Mouse (Mus musculus) kidney, postnatal 10 days (tissue): Measurements from ENCODE around the gene Bid.

Experiments
- DNase-seq: peaks from one replicate; pipeline ENCODE4 v3.0.0; 2021; ENCODE audit warnings: mixed read lengths

Gene Bid

GRCm38 (mm10) chr6:120916074-120916971 is at the start of gene Bid:
Gene Bid, minus strand, starts transcription at chr6:120916853.
- peak; percentile 96 for DNase-seq

- DNase-seq = no peak
Observed at GRCm38 (mm10) chr6:120965814-120966213, 49.2 kb upstream of the Bid start.

- no peak for DNase-seq
Observed at GRCm38 (mm10) chr6:120964179-120964578, 47.5 kb upstream of the Bid start.

DNA sequence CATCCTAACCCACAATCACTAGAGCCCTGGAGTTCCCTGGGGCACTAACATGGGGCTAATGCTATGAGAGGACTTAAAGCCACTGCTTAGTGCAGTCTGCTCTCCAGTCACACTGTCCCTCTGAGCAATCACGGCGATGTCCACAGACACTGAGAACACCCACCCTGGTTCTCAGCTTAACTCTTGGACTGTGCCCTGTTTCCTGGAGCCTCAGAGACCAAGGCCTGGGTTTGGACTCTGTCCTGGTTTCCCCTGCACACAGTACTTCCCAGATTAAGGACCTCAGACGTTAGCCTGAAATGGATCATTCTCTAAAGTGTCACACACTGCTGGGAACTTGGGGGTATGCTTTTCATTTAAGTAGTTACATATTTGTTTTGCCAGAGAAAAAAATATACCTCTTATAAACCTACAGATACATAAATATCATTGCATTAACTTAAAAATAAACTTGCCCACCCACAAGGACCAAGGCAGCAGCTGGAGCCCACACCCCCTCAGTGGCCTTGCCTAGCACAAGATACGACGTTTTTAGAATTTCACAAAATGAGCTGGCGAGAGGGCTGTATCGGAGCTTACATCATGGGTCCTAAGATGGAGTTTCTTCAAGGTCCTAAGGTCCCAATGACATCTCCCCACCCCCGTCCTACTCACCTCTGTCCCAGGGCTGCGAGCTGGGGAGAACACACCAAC is 43.8 kb upstream of the Bid start:
- no peak for DNase-seq

DNA sequence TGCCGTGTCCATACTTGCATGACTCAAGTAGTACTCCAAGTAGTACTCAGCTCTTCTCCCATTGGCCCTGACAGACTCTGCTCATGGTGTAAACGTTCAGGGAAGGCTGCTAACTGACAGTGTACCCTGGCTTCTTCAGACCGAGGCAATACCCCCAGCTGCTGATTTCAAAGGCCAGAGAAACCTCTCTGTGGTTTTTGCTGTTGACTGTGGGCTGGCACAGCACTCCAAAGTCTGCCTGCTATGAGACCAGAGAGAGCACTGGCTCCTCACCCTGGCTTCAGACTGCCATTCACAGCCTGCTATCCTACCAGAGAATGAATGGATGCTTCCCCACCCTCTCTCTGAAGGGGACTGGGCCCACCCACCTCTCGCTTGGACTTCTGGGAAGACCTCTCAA is 40.7 kb upstream of the Bid start:
- DNase-seq = no peak

- no peak for DNase-seq
Observed at GRCm38 (mm10) chr6:120956259-120957161, 39.9 kb upstream of the Bid start.

- no peak for DNase-seq
Observed at GRCm38 (mm10) chr6:120955215-120955614, 38.6 kb upstream of the Bid start.

- no peak for DNase-seq
Observed at GRCm38 (mm10) chr6:120954241-120954640, 37.6 kb upstream of the Bid start.

DNA sequence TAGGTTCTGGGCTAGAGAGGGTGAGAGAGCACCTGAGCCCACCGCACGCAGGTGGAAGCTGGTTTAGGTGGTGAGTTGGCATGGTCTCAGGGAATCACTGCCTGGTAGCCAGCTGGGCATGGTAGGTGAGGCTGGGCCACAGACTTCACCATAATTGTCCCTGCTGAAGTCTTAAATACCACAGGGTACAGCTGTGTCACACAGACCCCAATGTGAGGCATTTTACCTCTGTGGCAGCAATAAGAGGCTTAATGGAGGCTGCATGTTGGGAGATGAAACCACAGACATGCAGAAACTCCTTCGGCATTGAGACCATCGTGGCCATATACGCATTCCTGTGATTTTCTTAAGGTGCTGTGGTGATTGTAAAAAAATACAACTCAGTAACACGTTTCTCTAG is 35.8 kb upstream of the Bid start:
- no peak for DNase-seq

DNA sequence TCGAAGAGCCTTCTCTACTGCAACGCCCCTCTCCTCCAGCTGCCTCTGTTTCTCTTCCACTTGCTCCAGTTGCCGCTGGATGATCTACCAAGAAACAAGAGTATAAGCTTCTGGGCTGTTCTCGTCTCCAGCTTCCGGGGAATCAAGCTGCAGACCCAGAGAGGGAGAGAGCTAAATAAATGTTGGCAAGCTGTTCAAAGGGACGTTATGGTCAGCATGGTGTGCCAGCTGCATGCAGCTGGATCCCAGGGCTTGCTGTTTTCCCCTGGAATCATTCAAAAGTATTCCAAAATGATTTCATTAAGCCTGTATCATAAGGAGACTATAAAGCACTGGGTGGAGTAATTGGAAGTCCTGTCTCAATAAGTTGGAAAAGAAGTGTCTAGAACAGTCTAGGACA is 34.7 kb upstream of the Bid start:
- DNase-seq = peak; percentile 51

- no peak for DNase-seq
Observed at GRCm38 (mm10) chr6:120945510-120945909, 28.9 kb upstream of the Bid start.

GRCm38 (mm10) chr6:120943964-120944363 is 27.3 kb upstream of the Bid start:
- no peak for DNase-seq

DNA sequence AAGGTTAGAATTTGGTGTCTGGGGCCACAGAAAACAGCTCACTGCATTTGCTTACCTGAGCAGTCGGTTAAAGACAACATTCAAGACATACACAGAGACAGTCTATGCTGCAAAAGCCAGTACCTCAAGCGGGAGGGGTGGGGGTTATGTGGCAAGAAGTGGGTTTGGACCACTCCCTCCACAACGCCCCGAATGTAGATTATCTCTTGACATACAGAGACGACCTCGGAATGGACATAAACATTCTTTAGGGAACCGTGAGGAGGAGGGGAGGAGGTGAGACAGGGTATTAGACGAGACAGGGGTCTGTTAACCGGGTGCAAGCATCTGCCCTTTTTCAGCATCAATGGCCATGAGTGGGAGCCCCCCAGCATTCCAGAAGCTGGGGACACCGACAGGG is 26.9 kb upstream of the Bid start:
- DNase-seq = no peak

GRCm38 (mm10) chr6:120943079-120943478 is 26.4 kb upstream of the Bid start:
- no peak for DNase-seq

DNA sequence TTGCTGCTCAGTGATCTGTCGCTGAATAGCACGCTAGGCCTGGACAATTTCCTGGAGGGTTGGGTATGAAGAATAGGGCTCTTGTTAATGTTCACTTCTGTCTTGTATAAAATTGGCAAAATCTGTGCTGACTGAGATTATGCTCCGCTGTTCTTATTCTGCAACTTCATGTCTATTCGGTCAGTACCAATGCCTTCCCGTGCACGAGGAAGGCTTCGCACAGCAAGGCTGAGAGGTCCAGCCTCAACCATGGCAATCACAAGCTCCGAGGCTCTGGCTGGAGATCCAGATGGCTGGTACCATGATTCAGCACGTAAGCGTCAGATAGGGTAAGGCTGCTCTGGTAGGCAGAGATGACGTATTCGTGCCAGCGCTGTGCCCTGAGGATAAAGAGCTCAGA is 24.9 kb upstream of the Bid start:
- no peak for DNase-seq

- no peak for DNase-seq
Observed at GRCm38 (mm10) chr6:120941084-120941481, 24.4 kb upstream of the Bid start.

- no peak for DNase-seq
Observed at GRCm38 (mm10) chr6:120940446-120941083, 23.9 kb upstream of the Bid start.

- DNase-seq = no peak
Observed at GRCm38 (mm10) chr6:120939783-120940182, 23.1 kb upstream of the Bid start.

GRCm38 (mm10) chr6:120938763-120939450 is 22.3 kb upstream of the Bid start:
- no peak for DNase-seq

- no peak for DNase-seq
Observed at GRCm38 (mm10) chr6:120937999-120938608, 21.5 kb upstream of the Bid start.

DNA sequence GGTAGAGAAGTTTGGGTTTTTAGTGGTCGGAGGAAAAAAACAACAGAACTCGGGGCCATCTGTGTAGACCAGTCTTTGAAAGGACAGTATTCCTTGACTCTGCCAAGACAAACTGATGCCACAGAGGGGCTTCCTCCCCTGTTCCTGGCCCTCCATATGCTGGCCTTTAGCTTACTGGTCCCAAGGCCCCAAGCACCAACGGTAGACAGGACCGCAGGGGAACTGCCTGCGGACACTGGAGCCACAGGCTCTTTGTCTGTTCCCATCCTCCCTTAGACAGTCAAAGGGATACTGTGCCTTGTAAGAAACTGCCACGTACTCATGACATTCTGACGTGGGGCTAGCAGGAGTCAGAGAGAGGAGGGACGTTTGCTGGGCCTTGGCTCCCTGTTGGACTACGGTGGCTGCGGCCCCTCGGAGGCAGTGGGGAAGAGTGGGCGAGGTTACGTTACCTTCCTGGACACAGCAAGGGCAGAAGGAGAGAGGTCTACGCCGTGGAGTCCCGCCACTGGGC is 20.5 kb upstream of the Bid start:
- no peak for DNase-seq
